Mouse (Mus musculus) 416B (cell line): Measurements from ENCODE around the gene Fry.

ENCODE experiments used
- DNase-seq: peaks from one replicate; pipeline ENCODE4 v3.0.0; 2011; ENCODE audit warnings: low read depth

The Fry gene

GRCm38 (mm10) chr5:150525239-150525638 is 406.8 kb downstream of the Fry start:
- no peak for DNase-seq

GRCm38 (mm10) chr5:150541302-150541701 is 422.9 kb downstream of the Fry start:
- no peak for DNase-seq

DNA sequence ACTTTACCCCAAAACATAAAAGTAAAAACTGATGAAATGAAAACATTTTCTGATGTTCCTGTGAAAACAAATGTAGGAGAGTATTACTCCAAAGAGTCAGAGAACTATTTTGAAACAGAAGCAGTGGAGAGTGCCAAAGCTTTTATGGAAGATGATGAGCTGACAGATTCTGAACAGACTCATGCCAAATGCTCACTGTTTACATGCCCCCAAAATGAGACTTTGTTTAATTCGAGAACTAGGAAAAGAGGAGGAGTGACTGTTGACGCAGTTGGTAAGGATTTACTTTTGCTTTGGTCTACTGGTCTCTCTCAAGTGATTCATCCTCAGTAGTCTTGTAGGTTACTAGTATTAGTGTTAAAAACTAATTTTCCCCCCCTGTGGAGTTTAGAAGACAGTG is 424.7 kb downstream of the Fry start:
- DNase-seq, result no peak
